Mouse (Mus musculus) CH12.LX (cell line): ENCODE results near the gene Dnajc30. TPM values are rescaled to one million over a fixed set of nuclear protein-coding genes. Genes with fewer than 3 reads are reported as not detected.
"Not testable (repeated sequence)": the region's sequence is repeated elsewhere in the genome, so short reads cannot be mapped to it uniquely, and the experiment has no call there.

Source experiments
- DNase-seq: peaks from one replicate; pipeline ENCODE4 v3.0.0-alpha.2; 2013; ENCODE audit errors: extremely low read depth
- H3K27ac ChIP-seq: 2 replicates; pipeline ENCODE4 v1.5.1; 2012; ENCODE audit warnings: low read depth, mild to moderate bottlenecking, control low read depth, moderate library complexity; ENCODE audit not compliant: insufficient read depth
- H3K27me3 ChIP-seq: replicated peaks from 2 replicates; pipeline ENCODE3; 2012; ENCODE audit warnings: inconsistent platforms
- H3K36me3 ChIP-seq, 2 experiments: replicated peaks in 1 of 2; 2 replicates each; pipeline versions ENCODE3 to v1.6.1; 2012; ENCODE audit warnings: inconsistent platforms in 1 of 2, low read length in 1 of 2, mild to moderate bottlenecking in 1 of 2, mixed read lengths in 1 of 2, moderate library complexity in 1 of 2; ENCODE audit not compliant: control insufficient read depth in 1 of 2, insufficient read depth in 1 of 2
- H3K4me1 ChIP-seq, 2 experiments: 2 replicates each; pipeline ENCODE4 v1.6.1; 2012; ENCODE audit warnings: inconsistent platforms in 1 of 2, moderate library complexity in 1 of 2; ENCODE audit not compliant: insufficient read depth in 2 of 2, control insufficient read depth in 1 of 2
- H3K4me2 ChIP-seq: 2 replicates; pipeline ENCODE4 v1.6.1; 2012; ENCODE audit warnings: low read depth, mild to moderate bottlenecking, control low read depth; ENCODE audit not compliant: poor library complexity, insufficient read depth, severe bottlenecking
- H3K4me3 ChIP-seq, 3 experiments: fragments of 150-350 bp in 1 of 3; sonication (generic) in 1 of 3; replicated peaks in 1 of 3; 2 replicates each; pipeline versions ENCODE3 to v1.5.1; 2011 to 2012; ENCODE audit warnings: low read depth in 2 of 3, low read length in 2 of 3, mild to moderate bottlenecking in 2 of 3, moderate library complexity in 2 of 3, control low read depth in 1 of 3, improper control_type of control experiment in 1 of 3, inconsistent platforms in 1 of 3, mixed read lengths in 1 of 3; ENCODE audit not compliant: poor library complexity in 1 of 3
- H3K79me2 ChIP-seq: replicated peaks from 2 replicates; pipeline ENCODE4 v1.6.1; 2012; ENCODE audit warnings: mild to moderate bottlenecking, moderate library complexity; ENCODE audit not compliant: control insufficient read depth, poor library complexity, insufficient read depth, severe bottlenecking; ENCODE audit errors: extremely low read depth
- H3K9ac ChIP-seq: 2 replicates; pipeline ENCODE4 v1.6.1; 2012; ENCODE audit warnings: low read depth, mild to moderate bottlenecking, control low read depth, moderate library complexity; ENCODE audit not compliant: insufficient read depth
- H3K9me3 ChIP-seq: replicated peaks from 2 replicates; pipeline ENCODE3; 2012; ENCODE audit warnings: low read length, inconsistent platforms, mixed read lengths
- CHD2 ChIP-seq: IDR thresholded peaks from 2 replicates; pipeline ENCODE4 v1.6.1; 2011; ENCODE audit warnings: low read length, improper control_type of control experiment
- CTCF ChIP-seq, 2 experiments: IDR thresholded peaks in 1 of 2; conservative IDR thresholded peaks in 1 of 2; 2 replicates each; pipeline ENCODE4 v1.5.1; 2011 to 2012; ENCODE audit warnings: low read depth in 2 of 2, low read length in 2 of 2, improper control_type of control experiment in 1 of 2, inconsistent platforms in 1 of 2, mild to moderate bottlenecking in 1 of 2, moderate library complexity in 1 of 2
- ELF1 ChIP-seq: IDR thresholded peaks from 2 replicates; pipeline ENCODE4 v1.6.1; 2014; ENCODE audit warnings: low read depth, mild to moderate bottlenecking, inconsistent platforms, low read length, improper control_type of control experiment
- EP300 ChIP-seq: IDR thresholded peaks from 2 replicates; pipeline ENCODE4 v1.6.1; 2011; ENCODE audit warnings: low read length, improper control_type of control experiment
- ETS1 ChIP-seq: conservative IDR thresholded peaks from 2 replicates; pipeline ENCODE4 v1.6.1; 2012; ENCODE audit warnings: low read depth, mild to moderate bottlenecking, inconsistent platforms, low read length, improper control_type of control experiment, moderate library complexity
- GABPA ChIP-seq: IDR thresholded peaks from 2 replicates; pipeline ENCODE4 v1.6.1; 2012; ENCODE audit warnings: low read depth, low read length, improper control_type of control experiment, inconsistent platforms; ENCODE audit not compliant: insufficient replicate concordance
- JUND ChIP-seq: conservative IDR thresholded peaks from 2 replicates; pipeline ENCODE4 v1.6.1; 2011; ENCODE audit warnings: low read depth, low read length, improper control_type of control experiment
- KAT2A ChIP-seq: IDR thresholded peaks from 2 replicates; pipeline ENCODE4 v1.6.1; 2012; ENCODE audit warnings: low read length, improper control_type of control experiment, inconsistent platforms; ENCODE audit not compliant: insufficient replicate concordance
- MAZ ChIP-seq: IDR thresholded peaks from 2 replicates; pipeline ENCODE4 v1.6.1; 2012; ENCODE audit warnings: low read depth, mild to moderate bottlenecking, inconsistent platforms, low read length, improper control_type of control experiment, moderate library complexity
- MXI1 ChIP-seq: IDR thresholded peaks from 2 replicates; pipeline ENCODE4 v1.6.1; 2011; ENCODE audit warnings: mild to moderate bottlenecking, low read depth, low read length, improper control_type of control experiment
- NRF1 ChIP-seq: IDR thresholded peaks from 2 replicates; pipeline ENCODE4 v1.6.1; 2014; ENCODE audit warnings: low read depth, mild to moderate bottlenecking, inconsistent platforms, low read length, improper control_type of control experiment, moderate library complexity
- SIN3A ChIP-seq: IDR thresholded peaks from 2 replicates; pipeline ENCODE4 v1.6.1; 2012; ENCODE audit warnings: low read length, improper control_type of control experiment, inconsistent platforms
- SMC3 ChIP-seq: IDR thresholded peaks from 2 replicates; pipeline ENCODE4 v1.6.1; 2011; ENCODE audit warnings: low read depth, low read length, improper control_type of control experiment
- TCF12 ChIP-seq: IDR thresholded peaks from 2 replicates; pipeline ENCODE4 v1.6.1; 2014; ENCODE audit warnings: low read depth, mild to moderate bottlenecking, inconsistent platforms, low read length, improper control_type of control experiment
- USF2 ChIP-seq: conservative IDR thresholded peaks from 2 replicates; pipeline ENCODE4 v1.6.1; 2011; ENCODE audit warnings: low read depth, low read length, improper control_type of control experiment
- ZC3H11A ChIP-seq: IDR thresholded peaks from 2 replicates; pipeline ENCODE4 v1.6.1; 2012; ENCODE audit warnings: low read depth, mild to moderate bottlenecking, inconsistent platforms, low read length, improper control_type of control experiment
- dilution Hi-C: fragments of 300-500 bp; cut with MboI; formaldehyde crosslinking; loops from 2 replicates; pipeline ENCODE4 v1.14.3; 2020; ENCODE audit warnings: low sequenced_read_pairs; ENCODE audit not compliant: extremely low pct_unique_long_range_greater_than_20kb, extremely low pct_ligation_motif_present
- in situ Hi-C: fragments of 300-500 bp; cut with MboI; formaldehyde crosslinking; loops from 3 replicates; pipeline ENCODE4 v1.14.3; 2019; ENCODE audit warnings: low sequenced_read_pairs, low pct_ligation_motif_present, low pct_unique_long_range_greater_than_20kb, mixed read lengths
- polyA plus RNA-seq: library from polyadenylated mRNA; unstranded; fragments of >175 nt; gene quantifications from 2 replicates; pipeline ENCODE4 v1.2.1, GENCODE M21; 2012; ENCODE audit warnings: low read depth; ENCODE audit not compliant: insufficient read length
- total RNA-seq, 2 experiments: library from RNA; depleted of rRNA; stranded (reverse); fragments of 300-350 nt in 1 of 2; fragments of >200 nt in 1 of 2; gene quantifications; 2 replicates each; pipeline ENCODE4 v1.2.3; 2012 to 2014

Dnajc30 gene
- total and polyA plus RNA-seq, 3 experiments: 4.9 to 9.6 (median 7.2) TPM

- no peak for TF ChIP-seq NRF1
- no peak for TF ChIP-seq ZC3H11A
- TF ChIP-seq USF2: no peak
- TF ChIP-seq ELF1: no peak
- TF ChIP-seq EP300: no peak
- no peak for TF ChIP-seq KAT2A
- TF ChIP-seq ETS1: no peak
- no peak for TF ChIP-seq JUND
- no peak for TF ChIP-seq CTCF (conservative IDR thresholded peaks at IDR 0.05 in 1 of 2, IDR thresholded peaks at IDR 0.05 in 1 of 2; ENCODE audit: low read depth in 2 of 2, low read length in 2 of 2)
- no peak for TF ChIP-seq GABPA
- no peak for TF ChIP-seq MXI1
- Histone ChIP-seq H3K9ac (no peak overlapping the region), H3K9me3 (no peaks in the 10 kb centered on the region), H3K4me2 (no peak overlapping the region), H3K36me3 (peaks cover 0 to 60% of the 10 kb centered on the region in 2 experiments), H3K27me3 (no peaks in the 10 kb centered on the region), H3K79me2 (no peaks in the 10 kb centered on the region), H3K27ac (no peak overlapping the region), H3K4me3 (no peak overlapping the region), H3K4me1 (no peaks in the 10 kb centered on the region)
- no peak for DNase-seq
- in situ Hi-C loops: no loop called here
- dilution Hi-C loops: no loop called here
Observed at GRCm38 (mm10) chr5:135042105-135042788, 21.8 kb upstream of the Dnajc30 start.

GRCm38 (mm10) chr5:135044575-135044974 is 19.4 kb upstream of the Dnajc30 start:
- in situ Hi-C loops: no loop called here
- no peak overlapping the region for H3K27ac ChIP-seq
- DNase-seq: no peak
- H3K4me2 ChIP-seq: no peak overlapping the region
- H3K79me2 ChIP-seq: no peaks in the 10 kb centered on the region
- TF ChIP-seq SIN3A: no peak
- TF ChIP-seq TCF12: no peak
- no peak for TF ChIP-seq SMC3
- TF ChIP-seq, all 38 proteins: peak for 0
- dilution Hi-C loops: no loop called here
- H3K4me3 ChIP-seq: no peak overlapping the region
- H3K36me3 ChIP-seq: peaks cover 0 to 54% of the 10 kb centered on the region in 2 experiments
- H3K27me3 ChIP-seq: no peaks in the 10 kb centered on the region
- H3K9ac ChIP-seq: no peak overlapping the region
- no peaks in the 10 kb centered on the region for H3K4me1 ChIP-seq
- H3K9me3 ChIP-seq: no peaks in the 10 kb centered on the region

- no peak for DNase-seq
- in situ Hi-C loops: no loop called here
- Histone ChIP-seq H3K9me3 (no peaks in the 10 kb centered on the region), H3K36me3 (peaks cover 18 to 68% of the 10 kb centered on the region in 2 experiments), H3K9ac (no peak overlapping the region), H3K79me2 (no peaks in the 10 kb centered on the region), H3K27ac (no peak overlapping the region), H3K4me1 (0 out of 4 replicates have a peak, but pooled peaks cover 0 to 2% of the 10 kb centered on the region in 2 experiments), H3K4me2 (no peak overlapping the region), H3K4me3 (no peak overlapping the region), H3K27me3 (no peaks in the 10 kb centered on the region)
- TF ChIP-seq MAZ (no peak), ETS1 (no peak), TCF12 (no peak), CHD2 (no peak)
- dilution Hi-C loops: no loop called here
Observed at GRCm38 (mm10) chr5:135048539-135048938, 15.5 kb upstream of the Dnajc30 start.

GRCm38 (mm10) chr5:135049268-135049667 is 14.7 kb upstream of the Dnajc30 start:
- H3K4me1 ChIP-seq, dilution Hi-C loops, in situ Hi-C loops, H3K27me3 ChIP-seq, H3K4me2 ChIP-seq, H3K4me3 ChIP-seq, H3K79me2 ChIP-seq, H3K27ac ChIP-seq, H3K9ac ChIP-seq, H3K9me3 ChIP-seq: not testable (repeated sequence)
- DNase-seq: peak; percentile 71
- peaks cover 25 to 75% of the 10 kb centered on the region in 2 experiments for H3K36me3 ChIP-seq
